Mouse (Mus musculus): ENCODE data around the gene Hmgn5.

The Hmgn5 gene

DNA sequence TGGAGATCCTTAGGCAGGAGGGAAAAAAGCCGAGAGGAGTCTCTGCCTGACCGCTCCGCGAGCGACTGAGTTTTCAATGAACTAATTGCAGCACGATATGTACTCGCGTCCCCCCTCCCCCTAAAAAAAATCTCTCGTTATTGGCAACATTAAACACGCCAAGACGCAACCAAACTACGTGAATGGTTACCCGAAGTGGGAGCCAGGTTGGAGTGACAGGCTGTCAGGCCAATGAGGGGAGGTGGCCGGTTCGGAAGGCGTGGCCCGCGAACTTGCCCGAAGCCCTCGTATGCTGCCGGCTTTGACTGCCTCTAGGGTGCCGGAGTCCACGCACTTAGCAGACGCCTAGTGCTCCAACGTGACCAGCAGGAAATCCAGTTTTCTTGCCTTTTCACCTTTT is at the start of gene Hmgn5:
Gene Hmgn5 (minus strand): TSS at position 122 of the 400 bp plus-strand sequence.
- DNase-seq, result peak; percentile 95

DNA sequence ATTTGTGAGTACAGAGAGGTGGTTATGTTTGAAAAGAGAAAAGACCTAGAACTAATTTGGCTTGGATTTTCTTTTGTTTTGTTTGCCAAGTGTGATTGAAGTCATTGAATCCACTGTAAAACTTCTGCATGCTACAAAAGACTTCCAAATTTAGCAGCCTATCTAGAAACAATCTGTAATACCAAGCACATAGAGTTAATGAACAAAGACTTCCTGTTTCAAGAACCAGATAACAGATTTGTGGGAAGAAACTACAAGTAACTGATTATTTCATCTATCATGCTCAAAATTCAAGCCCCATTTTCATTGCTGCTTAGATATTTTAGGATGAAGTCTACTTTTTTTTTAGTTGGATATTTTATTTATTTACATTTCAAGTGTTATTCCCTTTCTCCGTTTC is 34.6 kb upstream of the Hmgn5 start:
- DNase-seq, result no peak

DNA sequence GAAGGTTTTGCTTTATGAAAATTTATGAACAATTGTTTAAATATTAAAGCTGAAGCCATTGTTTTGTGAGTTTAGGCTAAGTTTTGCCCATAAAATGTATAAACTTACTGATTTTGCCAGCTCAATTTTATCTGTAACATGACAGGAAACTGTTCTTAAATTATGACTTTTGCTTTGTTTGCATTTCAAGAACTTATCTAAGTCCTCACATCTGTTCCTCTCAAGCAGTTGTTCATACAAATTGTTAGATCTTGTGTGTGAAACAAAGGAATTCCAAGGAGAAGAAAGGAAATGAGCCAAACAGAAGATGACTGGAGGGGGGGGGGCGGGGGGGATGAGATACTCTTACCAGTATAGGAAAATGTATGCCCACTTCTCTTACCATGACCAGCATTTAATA is 13.0 kb upstream of the Hmgn5 start:
- DNase-seq, result no peak

DNA sequence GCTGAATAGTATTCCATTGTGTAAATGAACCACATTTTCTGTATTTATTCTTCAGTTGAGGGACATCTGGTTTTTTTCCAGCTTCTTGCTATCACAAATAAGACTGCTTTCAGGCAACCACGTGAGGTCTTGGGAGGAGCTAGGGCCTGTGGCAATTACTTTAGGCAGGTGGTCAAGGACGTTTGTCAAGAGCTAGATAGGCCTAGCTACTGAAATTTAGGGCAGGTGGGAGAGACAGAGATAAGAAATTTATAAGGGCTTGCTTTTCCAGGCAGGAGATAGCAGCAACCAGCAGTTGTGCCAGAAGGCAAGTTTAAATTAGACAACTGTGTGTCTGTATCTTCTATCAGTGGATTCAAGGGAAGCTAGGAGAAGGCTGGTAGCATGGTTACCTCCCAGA is 7.7 kb upstream of the Hmgn5 start:
- no peak for DNase-seq

DNA sequence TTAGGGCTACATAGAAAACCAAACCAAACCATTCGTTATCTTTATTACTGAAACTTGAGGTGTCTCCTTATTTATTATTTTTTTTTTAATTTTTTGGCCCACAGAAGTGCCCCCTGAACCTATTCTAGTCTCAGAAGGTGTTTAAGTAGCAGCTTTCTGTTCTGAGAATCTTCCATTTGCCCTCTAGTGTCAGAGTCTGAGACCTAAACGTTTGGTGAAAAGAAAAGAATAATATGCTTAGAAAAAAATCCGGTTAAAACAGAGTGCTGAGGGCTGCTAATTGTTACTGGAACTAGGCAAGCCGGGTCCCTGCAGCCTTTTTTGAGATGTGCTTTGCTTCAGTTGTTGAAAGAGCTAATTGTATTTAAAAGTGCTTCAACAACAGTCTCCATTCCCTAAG is 962 bp upstream of the Hmgn5 start:
- no peak for DNase-seq

DNA sequence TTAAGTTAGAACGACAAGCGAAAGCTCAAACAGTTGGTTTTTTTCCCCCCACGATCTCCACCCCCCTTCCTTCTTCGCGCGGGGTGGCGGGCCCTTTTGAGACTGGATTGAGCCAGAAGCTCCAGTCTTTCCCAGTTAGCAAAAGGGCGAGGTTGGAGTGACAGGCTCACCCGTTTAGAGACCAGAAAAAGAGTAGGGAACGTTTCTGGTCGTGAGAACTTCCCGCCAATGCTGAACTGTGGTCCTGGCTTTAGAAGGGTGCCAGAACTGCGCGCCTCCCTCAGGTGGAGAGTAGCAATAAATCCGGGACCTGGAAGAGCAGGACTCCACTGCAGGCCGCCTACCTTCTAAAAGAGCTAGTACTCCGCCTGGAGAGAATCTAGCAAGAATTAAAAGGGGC is 482 bp upstream of the Hmgn5 start:
- DNase-seq, result peak; percentile 46

DNA sequence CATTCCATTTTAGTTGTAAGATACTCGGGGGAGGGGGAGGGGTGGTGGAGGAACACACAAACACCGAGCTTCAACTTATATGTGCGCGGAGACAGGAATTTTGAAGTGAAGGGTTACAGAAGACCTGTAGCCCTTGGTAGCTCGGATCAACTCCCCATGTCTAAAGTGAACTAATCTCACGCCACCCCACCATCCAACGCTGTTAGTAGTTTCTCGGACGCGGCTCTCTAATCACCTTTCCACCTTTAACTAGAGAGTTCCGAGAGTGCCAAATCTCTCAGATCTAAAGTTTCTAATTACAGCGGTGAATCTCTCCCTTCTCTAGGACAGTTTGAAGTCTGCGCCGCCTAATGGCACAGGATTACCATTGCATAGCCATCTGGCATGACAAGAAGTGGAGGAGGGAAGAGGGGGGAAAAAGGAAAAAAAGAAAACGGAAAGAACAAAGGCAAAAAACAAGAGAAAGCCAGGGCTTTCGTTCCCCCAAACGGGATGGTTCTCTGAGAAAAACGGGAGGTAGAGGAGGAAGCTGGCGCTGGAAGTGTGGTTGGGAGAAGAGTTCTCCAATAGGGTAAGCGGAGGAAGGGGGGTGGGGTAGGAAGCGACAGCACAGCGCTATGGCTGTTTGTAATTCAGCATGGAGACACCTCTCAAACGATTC is 703 bp downstream of the Hmgn5 start:
- DNase-seq, result peak; percentile 33

DNA sequence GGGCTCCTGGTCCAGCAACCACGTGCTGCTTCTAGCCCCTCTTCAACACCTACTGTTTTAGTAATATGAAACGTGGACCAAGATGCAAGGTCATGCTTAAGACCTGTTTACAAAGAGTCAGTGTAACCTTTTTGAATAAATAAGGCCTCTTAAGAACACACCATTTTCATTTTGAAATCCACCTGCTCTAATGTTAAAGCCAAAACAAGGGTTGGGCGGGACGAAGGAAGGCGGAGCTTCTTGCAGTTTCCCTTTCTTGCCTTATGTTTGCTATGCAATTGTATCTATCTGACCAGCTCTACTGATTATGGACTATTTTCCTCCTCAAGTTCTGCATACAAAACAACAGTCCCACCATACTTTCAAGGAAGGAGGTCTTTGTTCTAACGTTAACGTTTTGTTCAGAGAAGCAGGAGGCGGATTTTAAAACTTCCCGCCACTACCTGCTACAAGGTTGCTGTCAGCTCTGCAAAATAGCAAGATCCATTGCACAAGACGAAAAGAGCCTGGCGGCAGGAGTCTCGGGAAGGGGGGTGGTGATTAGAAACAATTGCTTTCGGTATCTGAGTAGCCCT is 1.5 kb downstream of the Hmgn5 start:
- DNase-seq, result peak; percentile 11

DNA sequence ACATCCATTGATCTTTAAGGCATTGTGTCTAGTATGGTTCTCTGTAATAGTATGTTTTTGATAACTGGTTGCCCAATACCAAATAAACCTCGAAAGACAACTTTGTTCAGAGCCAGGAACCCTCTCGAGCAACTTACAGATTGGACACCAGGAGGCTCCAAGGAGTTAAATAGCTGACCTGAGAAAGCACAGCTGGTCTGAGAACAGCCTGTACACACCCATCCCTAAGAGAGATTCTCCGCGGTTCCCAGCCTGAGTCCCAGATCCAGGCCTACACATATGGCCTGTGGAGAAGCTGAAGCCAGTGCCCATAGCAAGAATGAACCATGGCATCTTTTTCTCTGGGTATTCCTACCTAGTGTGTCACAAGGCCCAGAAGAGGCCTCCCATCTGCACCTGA is 11.9 kb downstream of the Hmgn5 start:
- DNase-seq, result no peak
